Mouse (Mus musculus) heart, embryonic 12.5 days (tissue): ENCODE data around the gene Scfd2. TPM values are rescaled to one million over a fixed set of nuclear protein-coding genes. Genes with fewer than 3 reads are reported as not detected.

Source experiments
- ATAC-seq: fragments of 200-750 bp; cut with Nextera tagmentation; 2 replicates; pipeline ENCODE4 v1.8.0; 2017; ENCODE audit warnings: moderate TSS enrichment, moderate library complexity; ENCODE audit not compliant: insufficient number of reproducible peaks, low FRiP score
- H3K27ac ChIP-seq: fragments of 300-500 bp; sonication (generic); 2 replicates; pipeline ENCODE4 v1.5.1; 2016; ENCODE audit warnings: mild to moderate bottlenecking, moderate library complexity; ENCODE audit not compliant: poor library complexity, severe bottlenecking
- H3K27me3 ChIP-seq: fragments of 300-500 bp; sonication (generic); replicated peaks from 2 replicates; pipeline ENCODE4 v1.6.1; 2016; ENCODE audit warnings: mild to moderate bottlenecking, moderate library complexity
- H3K36me3 ChIP-seq: fragments of 300-500 bp; sonication (generic); 2 replicates; pipeline ENCODE4 v1.6.1; 2016; ENCODE audit warnings: mild to moderate bottlenecking, moderate library complexity
- H3K4me1 ChIP-seq: fragments of 300-500 bp; sonication (generic); replicated peaks from 2 replicates; pipeline ENCODE4 v1.6.1; 2016; ENCODE audit warnings: mild to moderate bottlenecking
- H3K4me2 ChIP-seq: fragments of 300-500 bp; sonication (generic); 2 replicates; pipeline ENCODE4 v1.6.1; 2016; ENCODE audit warnings: mild to moderate bottlenecking, moderate library complexity
- H3K4me3 ChIP-seq: fragments of 300-500 bp; sonication (generic); 2 replicates; pipeline ENCODE4 v1.5.1; 2016; ENCODE audit warnings: mild to moderate bottlenecking
- H3K9ac ChIP-seq: fragments of 300-500 bp; sonication (generic); 2 replicates; pipeline ENCODE4 v1.6.1; 2016; ENCODE audit warnings: mild to moderate bottlenecking, moderate library complexity
- H3K9me3 ChIP-seq: fragments of 300-500 bp; sonication (generic); replicated peaks from 2 replicates; pipeline ENCODE4 v1.6.1; 2016; ENCODE audit warnings: mild to moderate bottlenecking, moderate library complexity
- WGBS: fragments of 180-500 bp; shearing (Covaris S2); methylation state at CpG from one replicate; pipeline ENCODE4 v1.1.7; 2016; 5-methylcytosine and 5-hydroxymethylcytosine counted together
- polyA plus RNA-seq: library from polyadenylated mRNA; unstranded; fragments of >200 nt; fragmentation: Nextera tagmentation; extraction: Ambion mirVana; gene quantifications from 2 replicates; pipeline ENCODE4 v1.2.1, GENCODE M21; 2016

Gene Scfd2
- polyA plus RNA-seq, 1 experiment from 2014 or later = 13.6 TPM

DNA sequence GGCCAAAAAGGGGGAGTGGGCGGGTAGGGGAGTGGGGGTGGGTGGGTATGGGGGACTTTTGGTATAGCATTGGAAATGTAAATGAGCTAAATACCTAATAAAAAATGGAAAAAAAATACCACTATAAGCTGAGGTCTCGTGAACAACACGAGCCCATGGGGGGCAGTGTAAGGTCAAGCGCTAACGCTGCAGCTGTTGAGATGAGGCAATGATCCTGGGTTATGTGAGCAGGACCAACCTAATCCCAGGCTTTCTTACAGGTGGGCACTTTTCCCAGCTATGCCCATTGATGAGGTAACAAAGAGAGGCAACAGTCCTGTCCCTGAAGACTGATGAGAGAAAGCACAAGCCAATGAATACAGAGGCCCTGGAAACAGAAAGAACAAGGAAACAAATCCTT lies 126.7 kb downstream of the Scfd2 start:
- Histone ChIP-seq H3K27ac (no peak overlapping the region), H3K4me3 (no peak overlapping the region), H3K4me2 (no peak overlapping the region), H3K9me3 (no peaks in the 10 kb centered on the region), H3K27me3 (no peaks in the 10 kb centered on the region), H3K4me1 (peaks cover 31% of the 10 kb centered on the region), H3K9ac (no peak overlapping the region), H3K36me3 (no peaks in the 10 kb centered on the region)
- WGBS = 91% methylated on average over 5 of the region's 5 CpGs
- no peak for ATAC-seq

DNA sequence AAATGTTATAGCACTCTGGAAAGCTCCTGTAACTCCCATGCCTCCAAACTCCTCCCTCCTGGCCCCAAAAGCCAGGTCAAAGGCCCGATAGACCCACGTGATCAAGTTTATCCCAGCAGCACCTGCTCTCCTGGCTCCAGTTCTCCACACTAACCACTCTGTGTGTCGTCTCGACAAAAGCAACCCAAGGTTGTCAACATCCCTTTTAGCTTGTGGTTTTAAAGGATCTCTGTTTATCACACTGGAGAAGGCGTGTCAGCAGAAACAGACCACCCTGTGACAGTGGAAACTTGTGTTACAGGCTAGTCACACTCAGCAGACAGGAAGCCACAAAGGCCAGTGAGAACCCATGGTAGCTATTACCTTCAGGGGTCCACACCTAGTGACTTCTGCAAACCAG lies 127.5 kb downstream of the Scfd2 start:
- no peak overlapping the region for H3K4me2 ChIP-seq

DNA sequence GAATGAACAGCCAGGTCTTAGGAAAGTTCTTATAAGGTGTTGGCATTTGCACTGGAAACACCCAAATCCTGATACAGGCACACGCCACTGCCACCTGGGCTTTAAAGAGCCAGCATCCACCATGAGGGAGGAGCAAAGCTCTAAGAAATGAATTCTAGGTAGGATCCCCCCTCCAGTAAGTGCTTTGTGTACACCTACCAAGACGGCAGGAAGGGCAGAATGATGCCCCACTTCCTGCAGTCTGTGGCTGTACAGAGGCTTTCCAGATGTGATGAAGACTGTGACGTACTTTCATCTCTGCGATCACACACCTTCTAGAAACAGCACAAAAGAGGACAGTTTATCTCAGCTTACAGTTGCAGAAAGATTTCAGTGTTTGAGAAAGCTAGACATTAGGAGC lies 128.9 kb downstream of the Scfd2 start:
- Histone ChIP-seq H3K27me3 (no peaks in the 10 kb centered on the region), H3K4me1 (peaks cover 31% of the 10 kb centered on the region), H3K4me3 (no peak overlapping the region), H3K9ac (no peak overlapping the region), H3K4me2 (no peak overlapping the region), H3K9me3 (no peaks in the 10 kb centered on the region), H3K36me3 (no peaks in the 10 kb centered on the region), H3K27ac (no peak overlapping the region)
- WGBS = 65% methylated on average over 4 of the region's 4 CpGs
- ATAC-seq = no peak

More for the DNA sequence above, 127.5 kb downstream of the Scfd2 start:
- no peak for ATAC-seq
- Histone ChIP-seq H3K36me3 (no peaks in the 10 kb centered on the region), H3K27me3 (no peaks in the 10 kb centered on the region), H3K9ac (no peak overlapping the region), H3K4me1 (peaks cover 31% of the 10 kb centered on the region), H3K9me3 (no peaks in the 10 kb centered on the region), H3K4me3 (no peak overlapping the region), H3K27ac (no peak overlapping the region)
- WGBS = 47% methylated on average over 5 of the region's 5 CpGs

GRCm38 (mm10) chr5:74391806-74392205 lies 139.8 kb downstream of the Scfd2 start:
- Histone ChIP-seq H3K4me2 (no peak overlapping the region), H3K27me3 (no peaks in the 10 kb centered on the region), H3K4me1 (peaks cover 30% of the 10 kb centered on the region), H3K9ac (no peak overlapping the region), H3K36me3 (no peaks in the 10 kb centered on the region), H3K27ac (no peak overlapping the region), H3K4me3 (no peak overlapping the region), H3K9me3 (no peaks in the 10 kb centered on the region)
- 59% methylated on average over 2 of the region's 2 CpGs for WGBS
- ATAC-seq = no peak

- H3K27me3 ChIP-seq = no peaks in the 10 kb centered on the region
- peaks cover 35% of the 10 kb centered on the region for H3K4me1 ChIP-seq
- 74% methylated on average over 5 of the region's 5 CpGs for WGBS
- no peaks in the 10 kb centered on the region for H3K36me3 ChIP-seq
- H3K9me3 ChIP-seq = no peaks in the 10 kb centered on the region
- no peak overlapping the region for H3K4me2 ChIP-seq
- H3K4me3 ChIP-seq = no peak overlapping the region
- H3K27ac ChIP-seq = no peak overlapping the region
- H3K9ac ChIP-seq = no peak overlapping the region
- ATAC-seq = no peak
These were observed 140.2 kb downstream of the Scfd2 start for GRCm38 (mm10) chr5:74391346-74391745.

DNA sequence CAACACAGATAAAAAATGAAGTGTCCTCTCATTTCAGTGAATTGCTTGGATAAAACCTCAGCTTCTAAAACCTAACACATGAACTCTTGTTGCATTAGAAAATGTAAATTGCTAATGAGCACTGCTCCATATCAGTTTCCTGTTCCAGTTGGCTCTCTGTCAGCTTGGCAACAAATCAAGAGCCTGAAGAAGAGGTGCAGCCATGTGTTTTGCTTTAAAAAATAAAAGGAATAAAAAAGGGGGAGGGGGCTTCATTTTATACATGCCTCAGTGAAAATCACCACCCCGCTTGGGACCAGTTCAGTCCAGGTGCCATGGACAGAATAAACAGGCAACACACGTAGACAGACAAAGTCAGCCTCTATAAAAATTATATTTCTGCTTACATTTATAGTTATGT lies 142.7 kb downstream of the Scfd2 start:
- Histone ChIP-seq H3K36me3 (no peaks in the 10 kb centered on the region), H3K27ac (peak overlapping the region; percentile 54), H3K9me3 (no peaks in the 10 kb centered on the region), H3K9ac (no peak overlapping the region), H3K4me1 (peaks cover 37% of the 10 kb centered on the region), H3K4me3 (no peak overlapping the region), H3K4me2 (no peak overlapping the region), H3K27me3 (no peaks in the 10 kb centered on the region)
- 64% methylated on average over 2 of the region's 2 CpGs for WGBS
- ATAC-seq = no peak

DNA sequence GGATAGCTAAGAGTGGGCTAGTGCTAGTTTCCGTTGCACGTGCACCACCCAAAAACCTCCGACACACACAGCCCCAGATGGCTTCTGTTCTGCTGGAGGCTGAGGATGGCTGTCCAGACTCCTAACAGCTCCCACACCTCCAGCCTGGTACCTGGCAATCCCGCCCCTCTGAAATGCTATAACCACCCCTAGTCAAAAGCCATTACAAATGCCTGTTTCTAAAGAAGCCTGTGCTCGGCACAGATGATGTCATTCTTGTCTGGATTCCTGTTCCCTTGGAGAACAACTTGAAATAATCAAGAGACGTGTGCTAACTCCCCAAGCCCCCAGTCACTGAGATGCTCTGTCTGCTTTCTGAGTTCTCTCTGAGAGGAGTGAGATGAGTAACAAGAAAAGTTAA lies 143.5 kb downstream of the Scfd2 start:
- H3K4me2 ChIP-seq = peak overlapping the region; percentile 33
- H3K9me3 ChIP-seq = no peaks in the 10 kb centered on the region
- H3K27ac ChIP-seq = peak overlapping the region; percentile 85
- no peaks in the 10 kb centered on the region for H3K36me3 ChIP-seq
- H3K9ac ChIP-seq = no peak overlapping the region
- no peak for ATAC-seq
- peaks cover 40% of the 10 kb centered on the region for H3K4me1 ChIP-seq
- H3K27me3 ChIP-seq = no peaks in the 10 kb centered on the region
- no peak overlapping the region for H3K4me3 ChIP-seq
- WGBS = 32% methylated on average over 6 of the region's 6 CpGs

GRCm38 (mm10) chr5:74387143-74387886 lies 144.2 kb downstream of the Scfd2 start:
- H3K9ac ChIP-seq = no peak overlapping the region
- no peaks in the 10 kb centered on the region for H3K27me3 ChIP-seq
- peaks cover 44% of the 10 kb centered on the region for H3K4me1 ChIP-seq
- no peak for ATAC-seq
- no peaks in the 10 kb centered on the region for H3K36me3 ChIP-seq
- peak overlapping the region; percentile 85 for H3K27ac ChIP-seq
- no peak overlapping the region for H3K4me3 ChIP-seq
- no peak overlapping the region for H3K4me2 ChIP-seq
- 34% methylated on average over 1 of the region's 1 CpGs for WGBS
- no peaks in the 10 kb centered on the region for H3K9me3 ChIP-seq

- H3K27me3 ChIP-seq = no peaks in the 10 kb centered on the region
- WGBS = 43% methylated on average over 5 of the region's 5 CpGs
- H3K4me3 ChIP-seq = no peak overlapping the region
- H3K27ac ChIP-seq = 0 out of 2 replicates have a peak overlapping the region, but pooled peaks have one; percentile 44
- no peak for ATAC-seq
- no peaks in the 10 kb centered on the region for H3K9me3 ChIP-seq
- H3K4me1 ChIP-seq = peaks cover 11% of the 10 kb centered on the region
- no peaks in the 10 kb centered on the region for H3K36me3 ChIP-seq
- no peak overlapping the region for H3K4me2 ChIP-seq
- no peak overlapping the region for H3K9ac ChIP-seq
These were observed 151.5 kb downstream of the Scfd2 start for GRCm38 (mm10) chr5:74380045-74380444.

DNA sequence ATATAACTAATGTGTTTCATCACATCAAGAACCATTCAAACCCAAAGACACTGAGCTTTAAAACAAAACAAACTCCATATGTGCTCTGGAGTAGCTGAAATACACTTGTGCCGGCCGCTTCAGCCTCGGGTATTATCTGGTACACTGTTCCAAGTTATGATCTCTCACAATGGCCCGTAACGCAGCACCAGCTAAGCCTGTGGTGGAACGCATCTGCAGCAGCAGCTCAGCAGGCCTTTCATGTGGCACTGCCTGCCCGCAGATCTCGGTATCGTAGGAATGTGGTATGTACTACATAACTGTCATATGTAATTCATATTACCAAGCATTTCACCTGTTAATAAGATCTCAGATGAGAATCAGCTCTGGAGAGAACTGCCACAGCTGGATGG lies 164.9 kb downstream of the Scfd2 start:
- ATAC-seq = no peak
- Histone ChIP-seq H3K27ac (no peak overlapping the region), H3K9me3 (no peaks in the 10 kb centered on the region), H3K4me2 (no peak overlapping the region), H3K9ac (no peak overlapping the region), H3K4me1 (peaks cover 15% of the 10 kb centered on the region), H3K36me3 (no peaks in the 10 kb centered on the region), H3K27me3 (no peaks in the 10 kb centered on the region), H3K4me3 (no peak overlapping the region)
- WGBS = 69% methylated on average over 9 of the region's 9 CpGs

DNA sequence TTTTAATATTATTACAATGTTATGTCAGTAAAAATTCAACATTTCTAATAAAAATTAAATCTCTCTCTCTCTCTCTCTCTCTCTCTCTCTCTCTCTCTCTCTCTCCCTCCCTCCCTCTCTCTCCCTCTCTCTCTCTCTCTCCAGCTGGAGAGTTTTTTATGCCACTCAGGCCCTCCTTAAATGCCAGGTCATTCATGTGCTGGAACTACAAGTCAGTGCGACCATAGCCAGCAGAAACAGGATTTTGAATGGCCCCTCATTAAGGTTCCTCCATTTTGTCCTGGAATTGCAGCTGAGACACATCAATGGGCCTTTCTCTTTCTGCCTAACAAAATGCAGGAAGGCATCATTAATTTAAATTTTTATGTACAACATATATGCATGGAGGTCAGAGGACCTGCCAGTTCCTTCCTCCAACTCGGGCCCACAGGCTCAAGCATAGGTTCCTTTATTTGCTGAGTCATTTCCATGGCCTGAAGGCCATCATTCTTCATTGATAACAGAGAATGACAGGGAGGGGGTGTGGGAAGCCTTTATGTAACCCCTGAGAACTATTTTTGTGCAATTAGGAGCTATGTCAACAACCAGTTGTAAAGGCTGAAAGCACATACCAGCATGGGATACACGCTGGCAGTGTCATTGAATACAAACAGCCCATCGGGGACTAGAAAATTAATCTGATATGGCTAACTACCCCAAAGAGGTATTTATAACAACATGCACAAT lies 165.4 kb downstream of the Scfd2 start:
- WGBS = 60% methylated on average over 4 of the region's 4 CpGs
- peaks cover 16% of the 10 kb centered on the region for H3K4me1 ChIP-seq
- H3K27me3 ChIP-seq = no peaks in the 10 kb centered on the region
- no peak overlapping the region for H3K9ac ChIP-seq
- H3K4me3 ChIP-seq = no peak overlapping the region
- ATAC-seq = no peak
- H3K4me2 ChIP-seq = no peak overlapping the region
- H3K27ac ChIP-seq = no peak overlapping the region
- H3K9me3 ChIP-seq = no peaks in the 10 kb centered on the region
- H3K36me3 ChIP-seq = no peaks in the 10 kb centered on the region
